Mouse (Mus musculus): ENCODE measurements around the gene Cript. TPM values are rescaled to one million over a fixed set of nuclear protein-coding genes. Genes with fewer than 3 reads are reported as not detected.

Gene Cript
- polyA plus RNA-seq, 1 experiment from 2014 or later = 161 TPM

GRCm38 (mm10) chr17:87080724-87081123 is 55.4 kb downstream of the Cript start:
- Histone ChIP-seq H3K9me3 (replicated peaks) (no peaks in the 10 kb centered on the region), H3K4me3 (no peak overlapping the region), H3K27ac (replicated peaks) (no peak overlapping the region), H3K36me3 (no peaks in the 10 kb centered on the region), H3K4me1 (no peaks in the 10 kb centered on the region), H3K27me3 (ENCODE audit: low read depth, poor library complexity, severe bottlenecking) (no peaks in the 10 kb centered on the region)
- 95% methylated on average over 7 of the region's 7 CpGs for WGBS
- DNase-seq (ENCODE audit: low spot score) = no peak

GRCm38 (mm10) chr17:87082547-87082946 is 57.2 kb downstream of the Cript start:
- 84% methylated on average over 4 of the region's 4 CpGs for WGBS

GRCm38 (mm10) chr17:87083671-87084070 is 58.3 kb downstream of the Cript start:
- Histone ChIP-seq H3K4me1 (no peaks in the 10 kb centered on the region), H3K27me3 (ENCODE audit: low read depth, poor library complexity, severe bottlenecking) (no peaks in the 10 kb centered on the region), H3K4me3 (no peak overlapping the region), H3K27ac (replicated peaks) (no peak overlapping the region), H3K9me3 (replicated peaks) (no peaks in the 10 kb centered on the region), H3K36me3 (no peaks in the 10 kb centered on the region)
- WGBS = 88% methylated on average over 5 of the region's 5 CpGs
- DNase-seq (ENCODE audit: low spot score) = no peak

More at GRCm38 (mm10) chr17:87082547-87082946, 57.2 kb downstream of the Cript start:
- H3K27ac ChIP-seq (replicated peaks) = no peak overlapping the region
- no peaks in the 10 kb centered on the region for H3K9me3 ChIP-seq (replicated peaks)
- no peak overlapping the region for H3K4me3 ChIP-seq
- DNase-seq (ENCODE audit: low spot score) = no peak
- no peaks in the 10 kb centered on the region for H3K27me3 ChIP-seq (ENCODE audit: low read depth, poor library complexity, severe bottlenecking)
- H3K4me1 ChIP-seq = no peaks in the 10 kb centered on the region
- no peaks in the 10 kb centered on the region for H3K36me3 ChIP-seq

Other genes with a start within 250 kb of the Cript start
- not detected in 2 replicates for gene Tmem247, start 108.2 kb upstream of the Cript start, polyA plus RNA-seq (2016; fragmentation: Nextera tagmentation; extraction: Ambion mirVana)
- not detected in 2 replicates for gene Atp6v1e2, start 77.7 kb upstream of the Cript start, polyA plus RNA-seq (2016; fragmentation: Nextera tagmentation; extraction: Ambion mirVana)
- gene Rhoq, start 62.5 kb upstream of the Cript start, polyA plus RNA-seq (2016; fragmentation: Nextera tagmentation; extraction: Ambion mirVana) = 9.0 and 9.9 TPM in 2 replicates
- 50.0 and 52.2 TPM in 2 replicates for gene Pigf, start 144 bp upstream of the Cript start, polyA plus RNA-seq (2016; fragmentation: Nextera tagmentation; extraction: Ambion mirVana)
- 8.5 and 8.9 TPM in 2 replicates for gene Socs5, start 82.1 kb downstream of the Cript start, polyA plus RNA-seq (2016; fragmentation: Nextera tagmentation; extraction: Ambion mirVana)
- gene Mcfd2, start 240.4 kb downstream of the Cript start, polyA plus RNA-seq (2016; fragmentation: Nextera tagmentation; extraction: Ambion mirVana) = 79.7 and 86.6 TPM in 2 replicates